Mouse (Mus musculus) heart, embryonic 10.5 days (tissue): ENCODE data around the gene Grhpr. TPM values are rescaled to one million over a fixed set of nuclear protein-coding genes. Genes with fewer than 3 reads are reported as not detected.
"Not testable (repeated sequence)": the region's sequence is repeated elsewhere in the genome, so short reads cannot be mapped to it uniquely, and the experiment has no call there.

Experiments
- DNase-seq: peaks from one replicate; pipeline ENCODE4 v3.0.0-alpha.2; 2017; ENCODE audit warnings: low spot score
- H3K27ac ChIP-seq: fragments of 300-500 bp; sonication (generic); 2 replicates; pipeline ENCODE4 v1.5.1; 2016; ENCODE audit warnings: mild to moderate bottlenecking
- H3K27me3 ChIP-seq: fragments of 300-500 bp; sonication (generic); 2 replicates; pipeline ENCODE4 v1.6.1; 2016; ENCODE audit warnings: mild to moderate bottlenecking; ENCODE audit not compliant: poor library complexity, insufficient read depth, severe bottlenecking
- H3K36me3 ChIP-seq: fragments of 300-500 bp; sonication (generic); 2 replicates; pipeline ENCODE4 v1.6.1; 2016; ENCODE audit warnings: mild to moderate bottlenecking, moderate library complexity
- H3K4me1 ChIP-seq: fragments of 300-500 bp; sonication (generic); 2 replicates; pipeline ENCODE4 v1.6.1; 2016; ENCODE audit warnings: mild to moderate bottlenecking
- H3K4me3 ChIP-seq: fragments of 300-500 bp; sonication (generic); 2 replicates; pipeline ENCODE4 v1.5.1; 2016; ENCODE audit warnings: mild to moderate bottlenecking, moderate library complexity
- H3K9me3 ChIP-seq: fragments of 300-500 bp; sonication (generic); 2 replicates; pipeline ENCODE4 v1.6.1; 2016; ENCODE audit warnings: mild to moderate bottlenecking, moderate library complexity
- WGBS: fragments of 180-500 bp; shearing (Covaris S2); methylation state at CpG from one replicate; pipeline ENCODE4 v1.1.7; 2016; 5-methylcytosine and 5-hydroxymethylcytosine counted together
- polyA plus RNA-seq: library from polyadenylated mRNA; unstranded; fragments of >200 nt; fragmentation: Nextera tagmentation; extraction: Ambion mirVana; gene quantifications from 2 replicates; pipeline ENCODE4 v1.2.1, GENCODE M21; 2016

Gene Grhpr
- polyA plus RNA-seq, result 105 and 108 TPM in 2 replicates

DNA sequence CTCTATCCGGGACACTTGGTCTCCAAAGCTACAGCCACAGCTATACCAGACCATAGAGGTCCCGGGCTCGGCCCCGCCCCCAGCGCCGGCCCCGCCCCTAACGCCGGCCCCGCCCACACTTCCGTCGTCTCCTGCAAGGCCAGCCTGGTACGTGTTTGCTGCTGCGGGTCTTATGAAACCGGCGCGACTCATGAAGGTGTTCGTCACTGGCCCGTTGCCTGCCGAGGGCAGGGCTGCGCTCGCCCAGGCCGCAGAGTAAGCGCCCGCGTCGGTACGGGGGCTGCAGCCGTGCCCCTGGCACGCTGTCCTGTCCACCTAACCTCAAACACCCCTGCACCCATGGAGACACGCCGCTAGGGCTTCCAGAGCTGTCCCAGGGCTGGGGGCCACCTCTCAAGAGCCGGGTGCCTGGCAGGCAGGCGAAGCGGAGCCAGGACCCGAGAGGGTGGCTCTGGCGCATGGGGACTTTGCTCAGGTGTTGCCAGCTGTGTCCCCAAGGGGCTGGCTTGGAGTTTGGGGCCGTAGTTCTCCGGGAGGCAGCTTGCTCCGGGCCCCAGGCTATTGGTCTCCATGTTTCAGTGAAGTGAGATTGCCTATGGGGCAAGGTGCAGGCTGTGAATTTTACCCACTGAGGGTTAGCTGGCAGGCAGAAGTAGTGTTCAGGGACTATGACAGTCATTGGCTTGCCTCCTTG, at the start of gene Grhpr:
Gene Grhpr (plus strand): TSS at position 116 of the 694 bp plus-strand sequence.
- no peaks in the 10 kb centered on the region for H3K27me3 ChIP-seq
- peaks cover 37% of the 10 kb centered on the region for H3K4me1 ChIP-seq
- peak within 1 kb of the TSS; percentile 94 for H3K27ac ChIP-seq
- H3K9me3 ChIP-seq, result no peaks in the 10 kb centered on the region
- peak; percentile 96 for DNase-seq
- WGBS, result under 1% methylated on average over 40 of the region's 40 CpGs
- H3K36me3 ChIP-seq, result peaks cover 24% of the 10 kb centered on the region
- H3K4me3 ChIP-seq, result peak within 1 kb of the TSS; percentile 88

DNA sequence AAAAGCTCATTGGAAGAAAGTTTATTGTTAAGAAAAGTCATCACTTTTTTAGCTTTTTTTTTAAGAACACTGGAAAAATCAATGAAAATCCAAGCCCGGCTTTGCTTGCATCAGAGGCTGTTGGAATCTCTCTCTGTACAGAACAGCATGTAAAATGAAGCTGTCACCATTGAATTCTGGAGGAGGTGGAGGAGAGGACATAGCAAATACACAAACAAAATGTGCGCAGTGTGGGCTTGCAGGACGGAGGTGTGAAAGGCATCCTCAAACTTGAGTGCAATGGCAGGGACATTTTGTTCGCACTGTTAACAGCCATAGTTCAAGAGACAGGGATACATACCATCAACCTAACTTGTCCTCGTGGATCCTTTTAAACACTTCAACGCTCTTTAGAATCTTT, 49.5 kb upstream of the Grhpr start:
- Histone ChIP-seq H3K4me3 (no peak overlapping the region), H3K27me3 (no peaks in the 10 kb centered on the region), H3K4me1 (no peaks in the 10 kb centered on the region), H3K27ac (no peak overlapping the region), H3K9me3 (no peaks in the 10 kb centered on the region), H3K36me3 (peaks cover 50% of the 10 kb centered on the region)
- no peak for DNase-seq
- 93% methylated on average over 6 of the region's 6 CpGs for WGBS

DNA sequence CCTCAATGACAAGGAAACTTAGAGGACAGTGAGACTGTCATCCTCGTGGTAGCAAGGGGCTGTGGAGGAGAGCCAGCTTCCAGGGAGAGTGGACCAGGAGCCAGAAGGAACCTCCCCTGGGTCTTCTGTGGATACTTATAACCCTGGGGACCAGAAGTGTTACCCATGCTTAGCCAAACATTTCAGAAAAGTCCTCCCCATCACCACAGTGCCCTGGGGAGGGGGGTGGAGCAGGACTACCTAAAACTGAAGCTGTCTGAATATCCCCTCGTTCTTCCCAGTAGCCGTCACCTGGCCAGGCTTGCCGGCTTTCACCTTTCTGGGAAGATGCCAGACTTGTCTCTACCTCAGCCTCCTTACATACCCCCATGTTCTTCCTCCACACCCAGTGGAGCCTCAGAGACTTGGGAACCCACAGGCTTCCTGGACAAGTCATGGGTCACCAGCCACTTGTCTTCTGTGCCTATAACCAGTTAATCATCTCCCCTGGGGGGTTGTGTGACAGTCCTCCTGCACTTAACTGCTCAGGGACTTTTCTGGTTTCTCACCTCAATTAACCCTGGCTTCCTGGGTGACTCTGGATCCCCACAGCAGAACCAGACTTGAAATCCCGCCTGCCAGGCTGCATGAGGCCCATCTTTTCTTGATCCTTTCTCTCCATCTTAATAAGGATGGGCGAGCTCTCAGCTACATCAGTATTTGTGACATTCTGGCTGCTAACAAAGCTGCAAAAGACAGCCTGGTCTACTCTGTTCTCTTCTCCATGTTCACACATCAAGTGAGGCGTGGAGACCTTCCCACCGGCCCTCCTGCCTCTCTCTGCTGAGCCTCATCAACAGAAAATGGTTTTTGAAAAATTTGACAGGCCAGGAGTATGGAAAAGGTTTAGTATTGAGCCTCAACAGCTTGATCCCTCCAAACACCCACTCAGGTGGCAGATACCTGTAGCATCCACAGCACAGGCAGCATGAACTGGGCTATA, 42.5 kb upstream of the Grhpr start:
- no peaks in the 10 kb centered on the region for H3K4me1 ChIP-seq
- no peaks in the 10 kb centered on the region for H3K9me3 ChIP-seq
- H3K27ac ChIP-seq, result no peak overlapping the region
- 72% methylated on average over 8 of the region's 8 CpGs for WGBS
- no peak overlapping the region for H3K4me3 ChIP-seq
- peaks cover 4% of the 10 kb centered on the region; the same call in 1 of the 2 replicates for H3K36me3 ChIP-seq
- no peaks in the 10 kb centered on the region for H3K27me3 ChIP-seq
- DNase-seq, result peak; percentile 58

DNA sequence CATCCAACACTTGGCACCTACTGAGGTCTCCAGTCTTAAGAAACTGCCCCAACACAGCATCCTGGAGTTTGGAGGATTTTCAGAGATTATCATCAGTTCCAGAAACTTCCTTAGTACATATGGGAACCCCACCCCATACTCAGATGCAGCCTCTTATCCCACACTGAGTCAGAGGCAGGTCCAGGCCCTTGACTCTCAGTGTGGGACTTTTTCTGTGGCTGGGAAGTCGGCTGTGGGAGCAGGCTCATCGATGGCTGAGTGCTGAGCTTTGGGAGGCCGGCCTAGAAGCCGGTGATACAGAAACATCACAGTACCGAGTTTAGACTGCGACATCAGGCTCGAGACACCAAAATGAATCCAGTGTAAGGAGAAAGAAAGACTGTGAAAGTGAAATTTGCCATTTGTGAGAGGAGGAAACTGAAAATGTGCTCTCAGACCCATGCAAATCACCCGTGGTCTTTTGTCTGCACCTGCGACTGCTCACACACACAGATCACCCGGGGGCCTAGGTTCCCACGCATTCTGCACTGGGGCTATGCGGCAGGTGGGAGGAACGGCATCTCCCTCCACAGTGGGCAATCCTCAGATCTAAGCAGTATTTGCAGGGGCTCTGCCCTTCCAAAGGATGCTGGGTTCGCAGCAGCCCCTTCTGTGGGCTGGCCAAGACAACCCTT, 41.5 kb upstream of the Grhpr start:
- Histone ChIP-seq H3K4me3 (no peak overlapping the region), H3K27ac (no peak overlapping the region), H3K36me3 (no peaks in the 10 kb centered on the region), H3K27me3 (no peaks in the 10 kb centered on the region), H3K9me3 (no peaks in the 10 kb centered on the region), H3K4me1 (no peaks in the 10 kb centered on the region)
- WGBS, result 82% methylated on average over 14 of the region's 14 CpGs
- DNase-seq, result no peak

DNA sequence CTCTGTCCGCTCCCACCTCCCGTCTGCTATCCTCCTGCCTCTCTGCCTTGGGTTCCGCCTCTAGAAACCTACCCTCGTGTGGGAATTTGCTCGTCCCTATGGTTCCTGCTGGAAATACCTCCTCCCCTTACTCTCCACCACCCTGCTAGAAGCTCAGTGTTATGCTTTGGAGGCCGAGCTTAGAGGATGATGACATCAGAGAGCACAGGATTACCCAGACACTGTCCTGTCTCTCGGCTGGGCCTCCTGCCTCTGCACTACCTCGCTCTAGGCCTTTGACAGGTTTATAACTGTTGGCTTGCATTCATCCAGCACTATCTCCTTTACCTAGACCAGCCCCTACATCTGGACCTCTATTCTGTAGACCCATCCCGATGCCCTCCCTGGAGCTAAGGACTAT, 40.9 kb upstream of the Grhpr start:
- H3K27ac ChIP-seq, result no peak overlapping the region
- 74% methylated on average over 9 of the region's 9 CpGs for WGBS
- no peak for DNase-seq

DNA sequence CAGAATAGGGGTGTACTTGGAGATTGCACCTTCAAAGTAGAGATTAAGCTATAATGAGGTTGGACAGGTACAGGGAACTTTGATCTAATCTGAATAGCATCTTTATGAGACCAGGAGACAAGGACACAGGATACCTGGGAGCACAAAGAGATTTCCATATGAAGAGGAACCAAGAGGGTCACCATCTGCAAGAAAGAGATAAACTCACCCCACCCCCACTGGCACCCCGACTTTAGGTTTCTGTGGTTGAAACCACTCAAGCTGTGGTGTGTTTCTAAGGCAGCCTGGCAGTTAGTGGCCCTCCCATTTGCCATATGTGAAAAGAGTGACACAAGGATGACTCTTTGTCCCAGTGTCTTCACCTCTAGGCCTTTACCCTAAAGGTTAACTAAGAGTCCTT, 39.0 kb upstream of the Grhpr start:
- H3K36me3 ChIP-seq, result no peaks in the 10 kb centered on the region
- WGBS, result 72% methylated on average over 1 of the region's 1 CpGs

More for the DNA sequence above, 40.9 kb upstream of the Grhpr start:
- Histone ChIP-seq H3K27me3 (no peaks in the 10 kb centered on the region), H3K4me1 (no peaks in the 10 kb centered on the region), H3K36me3 (no peaks in the 10 kb centered on the region), H3K9me3 (no peaks in the 10 kb centered on the region), H3K4me3 (no peak overlapping the region)

DNA sequence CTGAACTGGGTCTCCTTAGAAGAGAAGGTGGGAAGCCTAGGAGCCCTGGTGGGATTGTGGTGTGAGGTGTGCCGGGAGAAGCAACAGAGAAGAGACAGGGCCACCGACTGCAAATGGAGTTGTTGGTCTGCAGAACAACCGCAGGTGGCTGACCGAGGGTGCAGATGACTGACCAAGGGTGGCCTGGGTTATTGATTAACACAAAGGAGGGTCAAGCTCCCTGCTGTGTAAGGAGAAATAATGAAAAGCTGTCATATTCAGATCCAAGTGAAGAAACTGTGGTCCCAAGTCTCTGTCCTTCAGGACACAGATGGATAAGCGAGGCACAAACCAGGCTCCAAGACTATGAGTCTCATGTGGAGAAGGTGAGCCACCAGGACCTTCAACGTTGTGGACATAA, 37.7 kb upstream of the Grhpr start:
- no peaks in the 10 kb centered on the region for H3K36me3 ChIP-seq
- H3K4me3 ChIP-seq, result no peak overlapping the region
- DNase-seq, result no peak
- 78% methylated on average over 6 of the region's 6 CpGs for WGBS
- no peak overlapping the region for H3K27ac ChIP-seq
- H3K9me3 ChIP-seq, result no peaks in the 10 kb centered on the region
- no peaks in the 10 kb centered on the region for H3K27me3 ChIP-seq
- no peaks in the 10 kb centered on the region for H3K4me1 ChIP-seq

More for the DNA sequence above, 39.0 kb upstream of the Grhpr start:
- H3K27me3 ChIP-seq, result no peaks in the 10 kb centered on the region
- no peaks in the 10 kb centered on the region for H3K4me1 ChIP-seq
- no peak for DNase-seq
- H3K4me3 ChIP-seq, result no peak overlapping the region
- H3K9me3 ChIP-seq, result no peaks in the 10 kb centered on the region
- H3K27ac ChIP-seq, result no peak overlapping the region

DNA sequence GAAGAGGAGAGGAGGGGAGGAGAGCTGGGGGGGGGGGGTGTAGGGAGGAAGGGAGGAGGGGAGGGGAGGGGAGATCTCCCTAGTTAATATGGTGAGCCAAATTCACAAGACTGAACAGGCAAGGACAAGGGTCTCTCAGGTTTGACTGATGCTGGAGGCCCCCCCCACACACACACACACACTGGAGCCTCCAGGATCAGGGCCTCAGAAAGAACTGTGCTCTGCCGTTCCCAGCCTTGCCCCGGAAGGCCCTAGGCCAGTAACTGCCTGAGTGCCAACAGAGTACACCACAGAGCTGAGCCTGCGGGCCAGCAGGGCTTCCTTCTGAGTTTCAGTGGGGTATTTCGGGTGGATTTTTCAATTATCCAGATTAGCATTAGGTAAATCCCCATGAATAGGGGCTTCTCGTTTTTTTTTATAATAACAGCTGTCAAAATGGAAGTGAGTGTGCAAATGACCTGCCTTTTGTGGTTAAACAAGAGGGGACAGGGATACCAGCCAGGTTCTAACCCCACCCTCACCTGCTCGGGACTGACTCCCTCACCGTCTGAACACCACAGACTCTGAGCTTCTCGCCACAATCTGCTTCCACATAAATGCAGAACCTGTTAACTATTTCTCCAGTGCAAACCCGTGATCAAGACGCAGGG, 36.6 kb upstream of the Grhpr start:
- Histone ChIP-seq H3K4me3 (no peak overlapping the region), H3K36me3 (no peaks in the 10 kb centered on the region), H3K27me3 (no peaks in the 10 kb centered on the region), H3K4me1 (no peaks in the 10 kb centered on the region), H3K27ac (no peak overlapping the region), H3K9me3 (no peaks in the 10 kb centered on the region)
- no peak for DNase-seq
- 79% methylated on average over 10 of the region's 10 CpGs for WGBS

DNA sequence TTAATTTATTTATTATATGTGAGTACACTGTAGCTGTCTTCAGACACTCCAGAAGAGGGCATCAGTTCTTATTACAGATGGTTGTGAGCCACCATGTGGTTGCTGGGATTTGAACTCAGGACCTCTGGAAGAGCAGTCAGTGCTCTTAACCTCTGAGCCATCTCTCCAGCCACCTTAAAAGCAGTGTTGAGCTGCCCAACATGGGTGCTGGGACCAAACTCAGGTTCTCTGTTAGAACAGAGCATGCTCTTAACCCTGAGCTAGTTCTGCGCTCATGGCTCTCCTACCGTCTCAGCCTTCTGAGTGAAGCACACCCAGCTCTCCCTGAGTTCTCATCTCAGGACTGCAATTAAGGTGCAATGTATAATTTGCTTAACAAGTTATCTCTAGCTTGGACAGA, 35.1 kb upstream of the Grhpr start:
- H3K27ac ChIP-seq, H3K4me3 ChIP-seq, H3K9me3 ChIP-seq, H3K4me1 ChIP-seq, H3K27me3 ChIP-seq, H3K36me3 ChIP-seq, DNase-seq: not testable (repeated sequence)
- 89% methylated on average over 2 of the region's 2 CpGs for WGBS

DNA sequence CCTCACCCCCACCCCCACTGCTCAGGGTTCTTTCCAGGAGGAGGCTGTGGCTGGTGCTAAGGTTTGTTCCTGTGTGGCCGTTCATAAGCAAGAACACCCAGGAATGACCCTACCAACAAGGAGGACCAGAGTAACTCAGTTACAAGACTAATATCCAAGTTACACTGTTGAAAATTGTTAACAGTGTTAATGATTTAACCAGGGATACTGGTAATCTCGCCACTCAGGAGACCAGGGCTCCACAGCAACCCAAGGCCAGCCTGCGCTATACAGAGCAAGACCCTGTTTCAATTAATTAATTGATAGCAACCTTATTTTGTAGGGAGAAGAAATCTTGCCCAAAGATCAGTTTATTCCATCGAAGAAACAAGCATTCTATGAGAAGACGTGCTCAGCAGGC, 33.7 kb upstream of the Grhpr start:
- no peak for DNase-seq
- no peaks in the 10 kb centered on the region for H3K4me1 ChIP-seq
- no peaks in the 10 kb centered on the region for H3K9me3 ChIP-seq
- 84% methylated on average over 5 of the region's 5 CpGs for WGBS
- no peaks in the 10 kb centered on the region for H3K36me3 ChIP-seq
- no peak overlapping the region for H3K4me3 ChIP-seq
- no peaks in the 10 kb centered on the region for H3K27me3 ChIP-seq
- H3K27ac ChIP-seq, result no peak overlapping the region

DNA sequence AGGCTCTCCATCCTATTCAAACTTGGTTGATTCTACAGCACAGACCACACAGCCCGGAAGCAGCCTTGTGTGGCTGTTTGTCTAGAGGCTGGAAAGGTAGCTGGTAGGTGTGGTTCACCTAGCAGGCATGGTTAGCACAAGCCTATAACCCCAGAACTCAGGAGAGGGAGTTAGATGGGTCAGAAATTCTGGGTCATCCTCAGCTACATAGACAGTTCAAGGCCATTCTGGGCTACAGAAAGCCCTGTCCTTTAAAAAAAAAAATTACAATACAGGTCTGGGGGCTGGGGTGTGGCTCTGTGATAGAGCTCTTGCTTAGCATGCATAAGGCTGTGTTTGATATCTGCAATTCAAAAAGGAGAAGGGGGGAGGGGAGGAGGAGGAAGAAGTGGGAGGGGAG, 32.9 kb upstream of the Grhpr start:
- no peaks in the 10 kb centered on the region for H3K36me3 ChIP-seq
- 87% methylated on average over 1 of the region's 1 CpGs for WGBS

DNA sequence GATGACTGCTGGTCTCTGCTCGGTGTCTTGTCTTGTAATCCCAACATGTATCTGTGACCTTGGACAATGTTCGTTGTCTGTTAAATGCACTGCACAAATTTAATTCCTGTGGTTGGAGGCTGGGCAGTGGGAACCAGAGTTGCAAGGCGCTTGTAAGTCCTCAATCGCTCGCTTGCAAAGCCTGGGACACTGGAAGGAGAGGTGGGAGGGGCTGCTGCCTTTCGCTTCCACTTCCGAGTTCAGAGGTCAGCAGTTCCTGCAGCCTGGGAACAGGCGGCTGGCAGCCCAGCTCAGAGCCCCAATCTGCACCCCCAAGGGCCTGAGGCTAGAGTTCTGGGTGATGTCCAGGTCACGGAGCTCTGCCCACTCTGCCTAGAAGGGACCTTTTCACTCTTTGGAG, 28.2 kb upstream of the Grhpr start:
- no peak for DNase-seq
- Histone ChIP-seq H3K36me3 (no peaks in the 10 kb centered on the region), H3K4me3 (no peak overlapping the region), H3K4me1 (no peaks in the 10 kb centered on the region; the same call in 1 of the 2 replicates), H3K27me3 (no peaks in the 10 kb centered on the region), H3K27ac (no peak overlapping the region), H3K9me3 (no peaks in the 10 kb centered on the region)
- WGBS, result 76% methylated on average over 9 of the region's 9 CpGs

More for the DNA sequence above, 32.9 kb upstream of the Grhpr start:
- H3K27me3 ChIP-seq, result no peaks in the 10 kb centered on the region
- no peaks in the 10 kb centered on the region; the same call in 1 of the 2 replicates for H3K4me1 ChIP-seq
- no peak overlapping the region for H3K4me3 ChIP-seq
- H3K27ac ChIP-seq, result no peak overlapping the region
- no peaks in the 10 kb centered on the region for H3K9me3 ChIP-seq
- DNase-seq, result no peak
